Mouse (Mus musculus) forebrain, embryonic 12.5 days (tissue): ENCODE results near the gene Zfp667. TPM values are rescaled to one million over a fixed set of nuclear protein-coding genes. Genes with fewer than 3 reads are reported as not detected.
A peak's percentile ranks its signal among the peaks of the same experiment; 100 is the strongest.
"Not testable (repeated sequence)": the region's sequence is repeated elsewhere in the genome, so short reads cannot be mapped to it uniquely, and the experiment has no call there.

ENCODE experiments used
- ATAC-seq: fragments of 200-750 bp; cut with Nextera tagmentation; 2 replicates; pipeline ENCODE4 v1.8.0; 2017; ENCODE audit warnings: moderate TSS enrichment; ENCODE audit not compliant: low FRiP score
- H3K27ac ChIP-seq: fragments of 300-500 bp; sonication (generic); 2 replicates; pipeline ENCODE4 v1.5.1; 2016; ENCODE audit warnings: mild to moderate bottlenecking
- H3K27me3 ChIP-seq: fragments of 300-500 bp; sonication (generic); 2 replicates; pipeline ENCODE4 v1.6.1; 2016; ENCODE audit warnings: mild to moderate bottlenecking
- H3K36me3 ChIP-seq: fragments of 300-500 bp; sonication (generic); replicated peaks from 2 replicates; pipeline ENCODE4 v1.6.1; 2016; ENCODE audit warnings: mild to moderate bottlenecking
- H3K4me1 ChIP-seq: fragments of 300-500 bp; sonication (generic); 2 replicates; pipeline ENCODE4 v1.6.1; 2016
- H3K4me2 ChIP-seq: fragments of 300-500 bp; sonication (generic); 2 replicates; pipeline ENCODE4 v1.6.1; 2016; ENCODE audit warnings: mild to moderate bottlenecking, moderate library complexity
- H3K4me3 ChIP-seq: fragments of 300-500 bp; sonication (generic); replicated peaks from 2 replicates; pipeline ENCODE4 v1.5.1; 2016; ENCODE audit warnings: mild to moderate bottlenecking
- H3K9ac ChIP-seq: fragments of 300-500 bp; sonication (generic); 2 replicates; pipeline ENCODE4 v1.6.1; 2016; ENCODE audit warnings: mild to moderate bottlenecking
- H3K9me3 ChIP-seq: fragments of 300-500 bp; sonication (generic); 2 replicates; pipeline ENCODE4 v1.6.1; 2016
- WGBS: fragments of 180-500 bp; shearing (Covaris S2); methylation state at CpG from one replicate; pipeline ENCODE4 v1.1.7; 2016; 5-methylcytosine and 5-hydroxymethylcytosine counted together
- polyA plus RNA-seq: library from polyadenylated mRNA; unstranded; fragments of >200 nt; fragmentation: Nextera tagmentation; extraction: Ambion mirVana; gene quantifications from 2 replicates; pipeline ENCODE4 v1.2.1, GENCODE M21; 2016

Gene Zfp667
- polyA plus RNA-seq, 1 experiment from 2014 or later, result 14.0 TPM

DNA sequence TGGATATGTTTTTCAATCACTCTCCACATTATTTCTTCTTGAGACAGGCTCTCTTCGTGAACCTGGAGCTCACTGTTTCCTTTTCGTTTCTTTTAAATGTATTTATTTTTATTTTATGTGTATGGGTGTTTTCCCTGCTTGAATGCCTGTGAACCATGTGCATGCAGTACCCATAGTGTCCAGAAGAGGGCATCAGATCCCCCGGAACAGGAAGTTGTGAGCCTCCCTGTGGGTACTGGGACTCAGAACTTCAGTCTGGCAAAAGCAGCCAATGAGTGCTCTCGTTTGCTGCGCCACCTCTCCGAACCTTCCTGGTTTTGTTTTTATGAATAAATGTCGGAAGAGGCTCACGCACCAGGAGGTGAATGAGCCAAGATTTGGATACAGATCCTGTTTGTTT, 20.7 kb upstream of the Zfp667 start:
- no peak for ATAC-seq
- Histone ChIP-seq H3K27ac (no peak overlapping the region), H3K4me3 (no peak overlapping the region), H3K27me3 (no peaks in the 10 kb centered on the region), H3K9ac (no peak overlapping the region), H3K4me1 (no peaks in the 10 kb centered on the region), H3K4me2 (no peak overlapping the region), H3K9me3 (no peaks in the 10 kb centered on the region), H3K36me3 (no peaks in the 10 kb centered on the region)
- WGBS, result 67% methylated on average over 8 of the region's 8 CpGs

DNA sequence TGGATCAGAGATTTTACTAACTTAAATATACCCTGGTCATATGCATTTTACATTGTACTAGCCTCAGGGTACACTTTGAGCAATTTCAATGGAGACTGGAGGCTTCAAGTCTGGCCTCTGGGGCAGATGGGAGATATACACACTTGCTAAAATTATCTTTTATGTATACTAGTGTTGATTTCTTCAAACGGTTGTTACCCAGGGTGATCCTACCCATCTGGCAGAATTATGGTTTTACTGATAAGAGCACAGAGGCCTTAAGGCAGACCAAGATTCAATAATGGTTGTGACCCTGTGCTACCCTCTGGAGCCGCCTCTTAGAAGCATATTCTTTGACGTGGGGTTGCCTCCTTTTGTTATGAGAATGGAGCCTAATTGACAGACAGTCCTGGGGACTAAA, 8.5 kb upstream of the Zfp667 start:
- no peak overlapping the region for H3K9ac ChIP-seq
- no peak overlapping the region for H3K27ac ChIP-seq
- WGBS, result 61% methylated on average over 3 of the region's 3 CpGs
- H3K36me3 ChIP-seq, result no peaks in the 10 kb centered on the region
- no peak for ATAC-seq
- H3K4me1 ChIP-seq, result no peaks in the 10 kb centered on the region
- no peaks in the 10 kb centered on the region for H3K27me3 ChIP-seq
- H3K4me2 ChIP-seq, result no peak overlapping the region
- no peaks in the 10 kb centered on the region for H3K9me3 ChIP-seq
- no peak overlapping the region for H3K4me3 ChIP-seq

DNA sequence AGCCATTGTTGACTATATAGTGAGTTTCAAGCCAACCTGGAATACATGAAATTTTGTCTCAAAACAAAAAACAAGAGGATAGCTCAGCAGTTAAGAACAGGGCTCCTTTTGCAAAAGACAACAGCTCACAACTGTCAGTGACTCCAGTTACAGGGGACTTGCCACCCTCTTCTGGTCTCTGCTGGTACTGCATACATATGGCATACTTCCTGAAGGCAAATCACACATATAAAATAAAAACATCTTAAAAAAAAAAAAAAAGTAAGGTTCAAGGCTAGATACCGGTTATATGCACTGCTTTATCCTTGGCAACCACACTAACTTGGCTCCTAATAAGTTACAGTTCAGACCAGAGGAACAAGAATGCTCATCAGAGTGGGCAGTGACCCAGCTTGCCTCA, 3.6 kb upstream of the Zfp667 start:
- Histone ChIP-seq H3K9ac (no peak overlapping the region), H3K36me3 (no peaks in the 10 kb centered on the region), H3K4me1 (peaks cover 9% of the 10 kb centered on the region), H3K4me2 (peak overlapping the region; percentile 57), H3K27me3 (no peaks in the 10 kb centered on the region), H3K4me3 (peak overlapping the region; percentile 51), H3K27ac (no peak overlapping the region), H3K9me3 (no peaks in the 10 kb centered on the region)
- ATAC-seq, result no peak
- 3% methylated on average over 1 of the region's 1 CpGs for WGBS

DNA sequence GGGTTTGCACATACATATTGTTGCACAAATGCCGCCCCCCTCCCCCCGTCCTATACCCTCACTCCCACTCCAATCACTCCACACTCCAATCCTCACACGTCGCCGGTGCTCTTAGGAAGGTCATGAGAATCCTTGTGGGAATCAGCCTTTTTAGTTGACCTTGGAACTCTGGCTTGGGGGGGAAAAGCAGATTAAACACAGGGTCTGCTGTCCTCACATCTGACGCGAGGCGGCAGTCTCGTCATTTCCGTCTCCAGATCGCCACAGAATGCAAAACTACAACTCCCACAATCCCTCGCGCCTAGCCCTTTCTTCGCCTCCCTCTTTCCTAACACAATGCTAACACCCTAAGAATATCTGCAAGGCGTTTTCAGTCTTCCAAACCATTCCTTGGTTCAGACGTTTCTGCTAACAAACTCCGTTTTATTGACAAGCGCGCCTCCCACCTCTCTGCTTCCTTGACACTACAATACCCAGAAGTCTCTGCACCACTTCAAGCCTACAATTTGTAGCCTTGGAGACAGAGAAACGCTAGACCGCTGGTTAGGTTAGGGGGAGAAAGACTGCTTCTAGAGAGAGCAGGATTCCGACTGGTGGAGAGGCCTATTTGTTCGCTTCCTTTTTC, 2.8 kb upstream of the Zfp667 start:
- Histone ChIP-seq H3K4me3 (peak overlapping the region; percentile 51), H3K9ac (peak overlapping the region; percentile 56; the same call in 1 of the 2 replicates), H3K9me3 (no peaks in the 10 kb centered on the region), H3K27me3 (no peaks in the 10 kb centered on the region), H3K4me2 (peak overlapping the region; percentile 57), H3K4me1 (peaks cover 13% of the 10 kb centered on the region), H3K36me3 (no peaks in the 10 kb centered on the region), H3K27ac (peak overlapping the region; percentile 87)
- peak; percentile 69 for ATAC-seq
- 1% methylated on average over 23 of the region's 23 CpGs for WGBS

DNA sequence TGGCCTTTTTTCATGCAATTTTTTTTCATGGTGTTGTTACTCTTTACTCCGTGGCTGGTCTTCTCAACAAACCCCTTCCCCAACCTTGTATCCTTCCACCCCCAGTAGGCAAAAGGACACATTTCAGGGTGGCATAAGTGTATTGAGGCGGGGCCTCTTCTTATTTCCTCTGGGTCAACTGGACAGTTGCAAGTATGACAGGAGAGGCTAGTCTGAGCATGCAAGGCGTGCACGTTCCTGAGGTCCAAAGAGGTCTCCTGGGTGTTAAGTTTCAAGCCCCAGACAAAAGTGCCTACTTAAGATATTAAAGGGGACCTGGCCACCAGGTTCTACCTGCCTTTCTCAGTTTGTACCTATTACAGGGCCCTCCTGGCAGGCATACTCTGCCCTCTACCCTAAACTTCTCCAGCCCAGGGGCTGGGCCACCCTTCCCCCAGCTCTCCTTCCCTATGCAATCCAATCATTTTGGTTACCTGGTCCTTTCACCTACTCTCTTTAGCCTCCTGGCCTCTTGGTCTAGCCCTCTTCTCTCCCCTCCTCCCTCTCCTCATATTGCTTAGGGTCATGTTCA, 1.9 kb upstream of the Zfp667 start:
- H3K4me3 ChIP-seq, result no peak overlapping the region
- no peak for ATAC-seq
- no peaks in the 10 kb centered on the region for H3K36me3 ChIP-seq
- peaks cover 13% of the 10 kb centered on the region for H3K4me1 ChIP-seq
- 0 out of 2 replicates have a peak overlapping the region, but pooled peaks have one; percentile 4 for H3K4me2 ChIP-seq
- no peaks in the 10 kb centered on the region for H3K9me3 ChIP-seq
- WGBS, result 88% methylated on average over 4 of the region's 4 CpGs
- H3K9ac ChIP-seq, result no peak overlapping the region
- no peak overlapping the region for H3K27ac ChIP-seq
- no peaks in the 10 kb centered on the region for H3K27me3 ChIP-seq

DNA sequence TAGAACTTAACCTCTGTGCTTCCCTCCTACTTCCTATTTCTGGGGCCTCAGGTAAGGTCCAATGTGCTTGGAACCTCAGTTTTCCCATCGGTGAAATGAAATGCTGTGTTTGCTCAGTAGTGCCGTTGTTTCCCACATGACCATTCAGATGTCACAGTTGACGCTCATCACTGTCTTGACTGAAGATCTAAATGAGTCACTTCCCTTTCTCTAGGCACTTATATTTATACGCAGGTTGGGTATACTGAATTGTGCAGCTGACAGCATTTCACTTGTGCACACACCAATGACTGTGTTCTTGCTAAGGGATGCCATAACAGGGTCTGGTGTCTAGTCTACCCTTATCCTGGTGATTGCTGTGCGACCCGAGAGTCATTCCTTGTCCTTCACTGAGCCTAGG, 1.0 kb upstream of the Zfp667 start:
- no peak overlapping the region for H3K4me3 ChIP-seq

DNA sequence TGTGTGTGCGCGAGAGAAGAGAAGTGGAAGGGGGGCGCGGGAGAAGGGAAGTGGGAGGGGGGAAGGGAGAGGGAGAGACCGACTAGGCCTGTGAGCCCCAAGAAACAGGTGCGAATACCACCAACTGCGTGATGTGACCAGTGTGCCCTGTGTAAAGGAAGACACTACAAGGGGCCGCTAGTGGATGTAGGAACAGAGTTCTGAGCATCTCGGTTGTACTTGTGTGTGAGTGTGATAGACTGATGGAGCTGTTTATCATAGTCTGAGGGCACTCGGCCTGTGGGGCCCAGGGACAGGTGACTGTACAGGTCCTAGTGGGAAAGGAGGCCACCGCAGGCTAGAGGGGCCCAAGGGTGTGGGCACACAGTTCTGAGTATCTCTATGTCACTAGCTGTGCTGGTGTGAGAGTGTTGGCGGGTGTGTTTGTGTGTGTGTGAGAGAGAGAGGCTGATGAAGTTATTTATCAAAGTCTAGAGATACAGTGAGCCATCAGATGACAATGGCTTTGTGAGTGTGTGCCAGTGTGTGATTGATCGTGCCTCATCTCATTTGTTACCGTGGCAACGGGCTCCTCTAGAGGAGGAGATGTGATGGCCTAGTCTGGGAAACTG, 647 bp downstream of the Zfp667 start:
- H3K9me3 ChIP-seq, result no peaks in the 10 kb centered on the region
- 0 out of 2 replicates have a peak, but pooled peaks cover 3% of the 10 kb centered on the region for H3K36me3 ChIP-seq
- peak; percentile 12 for ATAC-seq
- peak overlapping the region; percentile 55 for H3K9ac ChIP-seq
- 32% methylated on average over 15 of the region's 15 CpGs for WGBS
- peak overlapping the region; percentile 75 for H3K4me2 ChIP-seq
- H3K4me1 ChIP-seq, result peaks cover 13% of the 10 kb centered on the region
- H3K4me3 ChIP-seq, result peak overlapping the region; percentile 48
- no peaks in the 10 kb centered on the region for H3K27me3 ChIP-seq
- H3K27ac ChIP-seq, result peak overlapping the region; percentile 77

More for the DNA sequence above, 1.0 kb upstream of the Zfp667 start:
- 0 out of 2 replicates have a peak, but pooled peaks cover 3% of the 10 kb centered on the region for H3K36me3 ChIP-seq
- no peak for ATAC-seq
- H3K9ac ChIP-seq, result no peak overlapping the region
- H3K4me1 ChIP-seq, result peaks cover 13% of the 10 kb centered on the region
- 88% methylated on average over 6 of the region's 6 CpGs for WGBS
- no peaks in the 10 kb centered on the region for H3K27me3 ChIP-seq
- H3K27ac ChIP-seq, result no peak overlapping the region; the same call in 1 of the 2 replicates
- no peaks in the 10 kb centered on the region for H3K9me3 ChIP-seq
- no peak overlapping the region for H3K4me2 ChIP-seq

DNA sequence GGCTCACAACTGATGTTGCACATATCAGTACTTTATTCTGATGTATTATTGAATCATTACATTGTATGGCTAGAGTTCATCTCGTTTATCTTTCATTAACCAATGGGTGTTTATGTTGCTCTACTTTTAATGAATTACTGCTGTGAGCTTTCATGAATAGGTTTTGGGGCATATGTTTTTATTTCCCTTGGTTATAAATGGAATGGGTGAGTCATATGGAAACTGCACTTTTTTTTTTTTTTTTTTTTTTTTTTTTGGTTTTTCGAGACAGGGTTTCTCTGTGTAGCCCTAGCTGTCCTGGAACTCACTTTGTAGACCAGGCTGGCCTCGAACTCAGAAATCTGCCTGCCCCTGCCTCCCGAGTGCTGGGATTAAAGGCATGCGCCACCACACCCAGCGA, 4.7 kb downstream of the Zfp667 start:
- ATAC-seq, result not testable (repeated sequence)
- 82% methylated on average over 6 of the region's 6 CpGs for WGBS

DNA sequence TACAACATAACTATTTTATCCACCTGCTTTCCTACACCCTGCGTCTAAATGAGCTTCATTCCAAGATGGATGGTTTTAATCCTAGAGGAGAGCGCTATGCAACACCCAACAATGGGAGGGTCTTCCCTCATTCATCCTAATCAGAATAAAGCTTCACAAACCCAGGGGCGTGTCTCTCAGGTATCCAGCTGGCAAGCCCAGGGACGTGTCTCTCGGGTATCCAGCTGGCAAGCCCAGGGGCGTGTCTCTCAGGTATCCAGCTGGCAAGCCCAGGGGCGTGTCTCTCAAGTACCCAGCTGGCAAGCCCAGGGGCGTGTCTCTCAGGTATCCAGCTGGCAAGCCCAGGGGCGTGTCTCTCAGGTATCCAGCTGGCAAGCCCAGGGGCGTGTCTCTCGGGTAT, 14.4 kb downstream of the Zfp667 start:
- H3K9me3 ChIP-seq, H3K27ac ChIP-seq, H3K4me2 ChIP-seq, H3K27me3 ChIP-seq, ATAC-seq, H3K4me1 ChIP-seq, H3K9ac ChIP-seq, H3K4me3 ChIP-seq: not testable (repeated sequence)
- peaks cover 51% of the 10 kb centered on the region for H3K36me3 ChIP-seq
- 79% methylated on average over 11 of the region's 11 CpGs for WGBS

More for the DNA sequence above, 4.7 kb downstream of the Zfp667 start:
- not testable (repeated sequence) for H3K27me3 ChIP-seq, H3K9me3 ChIP-seq, H3K27ac ChIP-seq, H3K4me2 ChIP-seq, H3K4me3 ChIP-seq, H3K9ac ChIP-seq
- peaks cover 13% of the 10 kb centered on the region for H3K4me1 ChIP-seq
- H3K36me3 ChIP-seq, result peaks cover 27% of the 10 kb centered on the region

DNA sequence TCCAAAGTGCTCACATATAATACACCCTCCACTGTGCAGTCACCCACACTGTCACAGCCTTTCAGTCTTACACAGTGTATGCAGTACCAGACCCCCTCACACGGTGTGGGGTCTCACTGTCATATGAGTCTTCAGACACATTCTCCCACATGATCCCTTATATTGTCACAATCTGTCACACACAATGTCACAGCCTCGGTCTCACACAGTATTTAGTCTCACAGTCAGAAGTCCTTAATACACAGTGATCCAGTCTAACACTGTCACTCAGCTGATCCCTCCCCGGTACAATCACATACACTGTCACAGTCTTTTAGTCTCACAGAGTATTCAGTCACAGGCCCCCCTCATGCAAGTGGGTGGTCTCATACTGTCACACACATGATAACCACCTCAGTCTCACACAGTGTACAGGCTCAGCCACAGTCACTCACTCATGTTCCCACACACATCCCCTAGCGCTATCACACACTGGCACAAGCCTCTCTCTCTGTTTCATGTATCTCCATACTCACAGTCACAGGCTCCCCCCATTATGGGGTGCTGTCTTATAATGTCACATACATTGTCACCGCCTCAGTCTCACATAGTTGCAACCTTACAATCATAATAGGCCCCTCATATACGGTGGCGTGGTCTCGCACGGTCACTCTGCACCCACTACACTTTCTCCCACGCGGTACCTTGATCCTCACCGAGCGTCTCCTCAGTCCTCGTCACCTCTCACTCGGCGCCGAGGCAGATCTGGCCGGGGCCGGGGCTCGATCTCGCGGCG, 44.3 kb downstream of the Zfp667 start:
- peak; percentile 82 for ATAC-seq
- Histone ChIP-seq H3K27me3 (no peaks in the 10 kb centered on the region), H3K4me2 (peak overlapping the region; percentile 64), H3K9ac (peak overlapping the region; percentile 67), H3K27ac (peak overlapping the region; percentile 88), H3K4me1 (peaks cover 11% of the 10 kb centered on the region), H3K9me3 (no peaks in the 10 kb centered on the region), H3K4me3 (peak overlapping the region; percentile 52), H3K36me3 (peaks cover 3% of the 10 kb centered on the region; the same call in 1 of the 2 replicates)
- WGBS, result 17% methylated on average over 23 of the region's 23 CpGs

DNA sequence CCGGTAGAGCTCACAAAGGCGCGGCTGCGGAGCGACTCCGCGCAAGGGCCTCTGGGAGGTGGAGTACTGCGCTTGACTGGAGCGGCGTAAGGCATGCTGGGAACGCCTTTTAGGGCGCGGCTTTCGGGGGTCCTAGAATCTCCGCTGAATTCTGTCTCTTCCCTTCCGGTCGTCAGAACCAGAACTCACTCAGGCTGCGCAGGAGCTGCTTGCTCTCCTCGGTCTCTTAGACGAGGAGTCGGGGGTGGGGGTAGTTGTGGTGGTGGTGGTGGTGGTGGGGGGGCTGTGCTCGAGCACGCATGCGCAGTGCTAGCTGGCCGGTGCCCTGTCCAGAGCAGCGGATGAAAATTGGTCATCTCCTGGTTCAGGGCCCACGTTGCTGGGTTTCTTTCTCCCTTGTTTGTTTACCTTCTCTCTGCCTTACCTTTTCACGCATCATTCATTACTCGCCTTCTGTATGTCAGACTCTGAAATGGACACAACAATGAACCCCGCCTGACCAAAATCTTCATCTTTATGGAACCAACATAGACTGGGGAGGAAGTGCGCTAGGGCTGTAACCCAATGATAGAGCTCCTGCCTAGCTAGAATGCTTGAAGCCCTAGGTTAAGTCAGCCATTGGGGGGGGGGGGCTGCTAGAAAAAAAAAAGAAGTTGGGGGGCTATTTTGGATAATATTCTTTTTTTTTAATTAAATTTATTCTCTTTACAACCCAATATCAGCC, 45.0 kb downstream of the Zfp667 start, which contains the start of gene Zfp583:
Gene Zfp583, minus strand, starts transcription at position 53 of the 724 bp plus-strand sequence.
- 5% methylated on average over 31 of the region's 31 CpGs for WGBS
- peak within 1 kb of the TSS; percentile 52 for H3K4me3 ChIP-seq
- peaks cover 3% of the 10 kb centered on the region; the same call in 1 of the 2 replicates for H3K36me3 ChIP-seq
- peaks cover 11% of the 10 kb centered on the region for H3K4me1 ChIP-seq
- ATAC-seq, result peak; percentile 96
- H3K27ac ChIP-seq, result peak within 1 kb of the TSS; percentile 88
- H3K4me2 ChIP-seq, result peak within 1 kb of the TSS; percentile 64
- H3K9ac ChIP-seq, result peak within 1 kb of the TSS; percentile 67
- no peaks in the 10 kb centered on the region for H3K27me3 ChIP-seq
- no peaks in the 10 kb centered on the region for H3K9me3 ChIP-seq
